Mouse (Mus musculus) gonadal fat pad, adult 2 months (tissue): ENCODE measurements around the gene Stat3. TPM values are rescaled to one million over a fixed set of nuclear protein-coding genes. Genes with fewer than 3 reads are reported as not detected.

Experiments used
- DNase-seq: peaks from one replicate; pipeline ENCODE4 v3.0.0-alpha.2; 2012; ENCODE audit warnings: low read depth
- polyA plus RNA-seq: library from polyadenylated mRNA; depleted of rRNA; stranded (reverse); fragments of >200 nt; gene quantifications from 2 replicates; pipeline ENCODE4 v1.2.3, GENCODE M21; 2012

Gene Stat3
- polyA plus RNA-seq, 1 experiment: 106 TPM

- no peak for DNase-seq
Measured at GRCm38 (mm10) chr11:100924386-100924919, 14.9 kb downstream of the Stat3 start.

GRCm38 (mm10) chr11:100920887-100921624, 18.3 kb downstream of the Stat3 start:
- no peak for DNase-seq

- no peak for DNase-seq
Measured at GRCm38 (mm10) chr11:100918007-100918406, 21.3 kb downstream of the Stat3 start.

- DNase-seq: no peak
Measured at GRCm38 (mm10) chr11:100916432-100916971, 22.8 kb downstream of the Stat3 start.

- no peak for DNase-seq
Measured at GRCm38 (mm10) chr11:100915063-100915462, 24.3 kb downstream of the Stat3 start.

- DNase-seq: no peak
Measured at GRCm38 (mm10) chr11:100914415-100914814, 24.9 kb downstream of the Stat3 start.

- no peak for DNase-seq
Measured at GRCm38 (mm10) chr11:100912401-100913155, 26.8 kb downstream of the Stat3 start.

- no peak for DNase-seq
Measured at GRCm38 (mm10) chr11:100908567-100908966, 30.8 kb downstream of the Stat3 start.

GRCm38 (mm10) chr11:100908112-100908511, 31.2 kb downstream of the Stat3 start:
- no peak for DNase-seq

GRCm38 (mm10) chr11:100906885-100907284, 32.5 kb downstream of the Stat3 start:
- no peak for DNase-seq

- DNase-seq: no peak
Measured at GRCm38 (mm10) chr11:100905929-100906328, 33.4 kb downstream of the Stat3 start.

GRCm38 (mm10) chr11:100904580-100905351, 34.6 kb downstream of the Stat3 start:
- DNase-seq: no peak

- no peak for DNase-seq
Measured at GRCm38 (mm10) chr11:100898441-100899199, 40.7 kb downstream of the Stat3 start.

- DNase-seq: no peak
Measured at GRCm38 (mm10) chr11:100897294-100898231, 41.8 kb downstream of the Stat3 start.

- no peak for DNase-seq
Measured at GRCm38 (mm10) chr11:100896078-100896477, 43.3 kb downstream of the Stat3 start.

GRCm38 (mm10) chr11:100894146-100894918, 45.0 kb downstream of the Stat3 start:
- DNase-seq: no peak

GRCm38 (mm10) chr11:100893482-100893881, 45.9 kb downstream of the Stat3 start:
- DNase-seq: peak; percentile 71

GRCm38 (mm10) chr11:100892435-100892834, 46.9 kb downstream of the Stat3 start:
- no peak for DNase-seq
